Mouse (Mus musculus): ENCODE measurements around the gene Dsp.
A peak's percentile ranks its signal among the peaks of the same experiment; 100 is the strongest.

Dsp gene

GRCm38 (mm10) chr13:38151069-38151588 is at the start of gene Dsp:
Dsp (plus strand) TSS chr13:38151294.
- peak; percentile 77 to 84 for DNase-seq

- DNase-seq = no peak
These were observed 47.7 kb upstream of the Dsp start for GRCm38 (mm10) chr13:38103406-38103805.

- DNase-seq = no peak
These were observed 46.6 kb upstream of the Dsp start for GRCm38 (mm10) chr13:38104501-38104900.

- DNase-seq = no peak
These were observed 42.0 kb upstream of the Dsp start for GRCm38 (mm10) chr13:38109081-38109480.

- DNase-seq = no peak
These were observed 28.8 kb upstream of the Dsp start for GRCm38 (mm10) chr13:38122321-38122720.

- no peak for DNase-seq
These were observed 27.4 kb upstream of the Dsp start for GRCm38 (mm10) chr13:38123666-38124065.

GRCm38 (mm10) chr13:38127683-38128082 is 23.4 kb upstream of the Dsp start:
- DNase-seq = no peak

GRCm38 (mm10) chr13:38128246-38128645 is 22.8 kb upstream of the Dsp start:
- peak; percentile 14 to 59 for DNase-seq

- no peak for DNase-seq
These were observed 21.6 kb upstream of the Dsp start for GRCm38 (mm10) chr13:38129492-38129891.

GRCm38 (mm10) chr13:38130116-38130515 is 21.0 kb upstream of the Dsp start:
- no peak for DNase-seq

GRCm38 (mm10) chr13:38133016-38133528 is 18.0 kb upstream of the Dsp start:
- no peak for DNase-seq

- DNase-seq = no peak
These were observed 10.6 kb upstream of the Dsp start for GRCm38 (mm10) chr13:38140521-38140920.

- DNase-seq = peak; percentile 77 to 85
These were observed 6.0 kb upstream of the Dsp start for GRCm38 (mm10) chr13:38144962-38145713.

GRCm38 (mm10) chr13:38148348-38148747 is 2.7 kb upstream of the Dsp start:
- DNase-seq = no peak

GRCm38 (mm10) chr13:38151671-38152428 is 756 bp downstream of the Dsp start:
- DNase-seq = peak; percentile 20 to 34

- peak; percentile 19 to 46 for DNase-seq
These were observed 1.4 kb downstream of the Dsp start for GRCm38 (mm10) chr13:38152429-38153035.

GRCm38 (mm10) chr13:38155523-38155922 is 4.4 kb downstream of the Dsp start:
- DNase-seq = no peak

- no peak for DNase-seq
These were observed 6.5 kb downstream of the Dsp start for GRCm38 (mm10) chr13:38157635-38158034.

- DNase-seq = no peak
These were observed 10.9 kb downstream of the Dsp start for GRCm38 (mm10) chr13:38162002-38162401.

- no peak for DNase-seq
These were observed 11.6 kb downstream of the Dsp start for GRCm38 (mm10) chr13:38162668-38163067.

- DNase-seq = no peak
These were observed 13.8 kb downstream of the Dsp start for GRCm38 (mm10) chr13:38164932-38165331.

- DNase-seq = no peak
These were observed 16.0 kb downstream of the Dsp start for GRCm38 (mm10) chr13:38167056-38167455.

GRCm38 (mm10) chr13:38170707-38171144 is 19.6 kb downstream of the Dsp start:
- DNase-seq = peak; percentile 54 to 74
